Mouse (Mus musculus): ENCODE data around the gene Gm10135.

- TF ChIP-seq ZNF384 (IDR thresholded peaks at IDR 0.05; ENCODE audit: low read depth, low read length) (no peak), CTCF (conservative IDR thresholded peaks at IDR 0.05 in 1 of 2, IDR thresholded peaks at IDR 0.05 in 1 of 2; ENCODE audit: low read depth in 2 of 2, low read length in 2 of 2) (no peak), MEF2A (IDR thresholded peaks at IDR 0.05; ENCODE audit: borderline replicate concordance, low read depth, low read length) (no peak), EP300 (IDR thresholded peaks at IDR 0.05; ENCODE audit: low read length) (no peak), NRF1 (IDR thresholded peaks at IDR 0.05; ENCODE audit: low read depth, low read length) (no peak), IRF4 (IDR thresholded peaks at IDR 0.05; ENCODE audit: low read depth, low read length) (no peak)
Observed at GRCm38 (mm10) chr5:72974602-72975001, at the start of gene Gm10135.
